Mouse (Mus musculus) ES-E14 (cell line): ENCODE data around the gene E2f3.

Source experiments
- HCFC1 ChIP-seq: IDR thresholded peaks from 2 replicates; pipeline ENCODE4 v1.6.1; 2012; ENCODE audit warnings: low read length, inconsistent platforms, borderline replicate concordance; ENCODE audit not compliant: insufficient read depth
- MAFK ChIP-seq: IDR thresholded peaks from 2 replicates; pipeline ENCODE4 v1.6.1; 2014; ENCODE audit warnings: mild to moderate bottlenecking, low read depth, low read length, inconsistent platforms; ENCODE audit not compliant: insufficient read depth
- ZC3H11A ChIP-seq: IDR thresholded peaks from 2 replicates; pipeline ENCODE4 v1.6.1; 2012; ENCODE audit warnings: low read depth, mild to moderate bottlenecking, inconsistent platforms, low read length, borderline replicate concordance
- ZNF384 ChIP-seq: IDR thresholded peaks from 2 replicates; pipeline ENCODE4 v1.6.1; 2012; ENCODE audit warnings: low read depth, low read length, inconsistent platforms

- TF ChIP-seq MAFK, result no peak
- TF ChIP-seq HCFC1, result no peak
- no peak for TF ChIP-seq ZNF384
- no peak for TF ChIP-seq ZC3H11A
These were observed 77.9 kb downstream of the E2f3 start for GRCm38 (mm10) chr13:29907995-29908394.
